Mouse (Mus musculus): ENCODE data around the gene Arrdc2. TPM values are rescaled to one million over a fixed set of nuclear protein-coding genes. Genes with fewer than 3 reads are reported as not detected.
A peak's percentile ranks its signal among the peaks of the same experiment; 100 is the strongest.

Gene Arrdc2
- total RNA-seq, 4 experiments from 2014 or later = 38.9 to 177 (median 68.9) TPM

GRCm38 (mm10) chr8:70810962-70811680 is 28.4 kb downstream of the Arrdc2 start:
- no peak for DNase-seq (ENCODE audit: low spot score in 2 of 2)

GRCm38 (mm10) chr8:70808955-70809701 is 30.4 kb downstream of the Arrdc2 start:
- no peak for DNase-seq (ENCODE audit: low spot score in 2 of 2)

GRCm38 (mm10) chr8:70808239-70808638 is 31.3 kb downstream of the Arrdc2 start, which contains the start of gene Il12rb1:
TSS of gene Il12rb1 (plus strand) at chr8:70808449.
- DNase-seq (ENCODE audit: low spot score in 2 of 2) = no peak

GRCm38 (mm10) chr8:70807304-70807703 is 32.2 kb downstream of the Arrdc2 start:
- no peak for DNase-seq (ENCODE audit: low spot score in 2 of 2)

- DNase-seq (ENCODE audit: low spot score in 2 of 2) = no peak
Measured at GRCm38 (mm10) chr8:70806541-70806940, 33.0 kb downstream of the Arrdc2 start.

GRCm38 (mm10) chr8:70804481-70805206 is 34.9 kb downstream of the Arrdc2 start, which contains the start of gene Mast3:
TSS of gene Mast3 (minus strand) at chr8:70805054.
- DNase-seq (ENCODE audit: low spot score in 2 of 2) = peak; percentile 70 to 79

- DNase-seq (ENCODE audit: low spot score in 2 of 2) = no peak
Measured at GRCm38 (mm10) chr8:70803761-70804480, 35.6 kb downstream of the Arrdc2 start.

GRCm38 (mm10) chr8:70802786-70803510 is 36.6 kb downstream of the Arrdc2 start:
- no peak for DNase-seq (ENCODE audit: low spot score in 2 of 2)

GRCm38 (mm10) chr8:70801830-70802229 is 37.7 kb downstream of the Arrdc2 start:
- DNase-seq (ENCODE audit: low spot score in 2 of 2) = no peak

- no peak for DNase-seq (ENCODE audit: low spot score in 2 of 2)
Measured at GRCm38 (mm10) chr8:70801156-70801555, 38.4 kb downstream of the Arrdc2 start.

GRCm38 (mm10) chr8:70800648-70801047 is 38.9 kb downstream of the Arrdc2 start:
- DNase-seq (ENCODE audit: low spot score in 2 of 2) = no peak

GRCm38 (mm10) chr8:70798281-70798680 is 41.2 kb downstream of the Arrdc2 start:
- no peak for DNase-seq (ENCODE audit: low spot score in 2 of 2)

GRCm38 (mm10) chr8:70797081-70798070 is 42.1 kb downstream of the Arrdc2 start:
- peak; percentile 83 to 85 for DNase-seq (ENCODE audit: low spot score in 2 of 2)

- DNase-seq (ENCODE audit: low spot score in 2 of 2) = peak in 1 of 2 experiments; percentile 34
Measured at GRCm38 (mm10) chr8:70796403-70797080, 43.0 kb downstream of the Arrdc2 start.

- DNase-seq (ENCODE audit: low spot score in 2 of 2) = no peak
Measured at GRCm38 (mm10) chr8:70795370-70795769, 44.1 kb downstream of the Arrdc2 start.

- DNase-seq (ENCODE audit: low spot score in 2 of 2) = no peak
Measured at GRCm38 (mm10) chr8:70794215-70794614, 45.3 kb downstream of the Arrdc2 start.

GRCm38 (mm10) chr8:70792700-70793099 is 46.8 kb downstream of the Arrdc2 start:
- DNase-seq (ENCODE audit: low spot score in 2 of 2) = no peak

- peak; percentile 92 to 93 for DNase-seq (ENCODE audit: low spot score in 2 of 2)
Measured at GRCm38 (mm10) chr8:70791975-70792691, 47.4 kb downstream of the Arrdc2 start.
